Mouse (Mus musculus) layer of hippocampus, adult 11-12 months (tissue): ENCODE measurements around the gene Olfr629.
"Not testable (repeated sequence)": the region's sequence is repeated elsewhere in the genome, so short reads cannot be mapped to it uniquely, and the experiment has no call there.

ENCODE experiments used
- DNase-seq: peaks from one replicate; pipeline ENCODE4 v3.0.0; 2022; ENCODE audit warnings: low spot score

Gene Olfr629

GRCm38 (mm10) chr7:103744843-103745242, at the start of gene Olfr629:
Gene Olfr629 (minus strand): TSS chr7:103744943.
- DNase-seq: no peak

- no peak for DNase-seq
Observed at GRCm38 (mm10) chr7:103792669-103793388, 48.1 kb upstream of the Olfr629 start.

- no peak for DNase-seq
Observed at GRCm38 (mm10) chr7:103791721-103792120, 47.0 kb upstream of the Olfr629 start, which contains the start of gene Olfr67. Gene Olfr67 (minus strand): TSS chr7:103791821.

GRCm38 (mm10) chr7:103779598-103779997, 34.9 kb upstream of the Olfr629 start, which contains the start of gene Olfr68:
Gene Olfr68 (minus strand): TSS chr7:103779698.
- no peak for DNase-seq

GRCm38 (mm10) chr7:103777652-103778051, 32.9 kb upstream of the Olfr629 start:
- not testable (repeated sequence) for DNase-seq

GRCm38 (mm10) chr7:103771494-103771893, 26.8 kb upstream of the Olfr629 start, which contains the start of gene Olfr69:
Gene Olfr69 (minus strand): TSS chr7:103771594.
- DNase-seq: no peak

GRCm38 (mm10) chr7:103767687-103768086, 22.9 kb upstream of the Olfr629 start:
- not testable (repeated sequence) for DNase-seq

- not testable (repeated sequence) for DNase-seq
Observed at GRCm38 (mm10) chr7:103762212-103762611, 17.5 kb upstream of the Olfr629 start.

GRCm38 (mm10) chr7:103757233-103757632, 12.5 kb upstream of the Olfr629 start, which contains the start of gene Olfr630:
Gene Olfr630 (minus strand): TSS chr7:103757333.
- DNase-seq: no peak

- no peak for DNase-seq
Observed at GRCm38 (mm10) chr7:103730074-103730473, 14.7 kb downstream of the Olfr629 start, which contains the start of gene Olfr628. Gene Olfr628 (plus strand): TSS chr7:103730374.

- peak; percentile 15 for DNase-seq
Observed at GRCm38 (mm10) chr7:103716398-103716797, 28.3 kb downstream of the Olfr629 start.

- DNase-seq: no peak
Observed at GRCm38 (mm10) chr7:103714371-103714770, 30.4 kb downstream of the Olfr629 start, which contains the start of gene Olfr243. Gene Olfr243 (plus strand): TSS chr7:103714671.

GRCm38 (mm10) chr7:103712024-103712423, 32.7 kb downstream of the Olfr629 start:
- DNase-seq: no peak

- DNase-seq: no peak
Observed at GRCm38 (mm10) chr7:103699469-103699868, 45.3 kb downstream of the Olfr629 start.
